Mouse (Mus musculus): Measurements from ENCODE around the gene Capza3.

DNA sequence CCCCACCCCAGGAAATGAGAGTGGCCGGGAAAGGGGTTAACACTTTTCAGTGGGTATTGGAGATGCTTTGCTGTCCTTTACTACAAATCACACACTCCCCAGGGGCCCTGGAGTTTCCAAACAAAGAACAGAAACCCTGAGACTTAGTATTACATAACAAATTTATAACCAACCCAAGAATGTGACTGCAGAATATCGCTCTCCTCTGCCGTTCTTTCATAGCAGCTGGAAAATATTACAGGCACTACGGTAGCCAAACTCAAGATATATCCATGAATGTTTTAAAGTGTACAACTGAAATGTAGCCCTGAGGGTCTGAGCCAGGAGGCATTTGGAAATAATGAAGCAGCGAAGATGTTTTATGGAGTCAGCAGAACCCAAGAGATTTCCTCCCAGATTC lies 10.4 kb downstream of the Capza3 start:
- no peak for TF ChIP-seq TAL1 (conservative IDR thresholded peaks at IDR 0.05; ENCODE audit: low read depth, low read length)
- TF ChIP-seq CTCF (IDR thresholded peaks at IDR 0.05; ENCODE audit: low read depth, low read length) = no peak
- TF ChIP-seq POLR2AphosphoS5 (IDR thresholded peaks at IDR 0.05; ENCODE audit: insufficient replicate concordance, low read depth, low read length) = no peak

All from G1E (cell line).